9 mouse cellular contexts compared by ENCODE assay signal in genomic region chr1:84694688-84695474, GRCm38 (mm10). TPM values are rescaled to one million over a fixed set of nuclear protein-coding genes. Genes with fewer than 3 reads are reported as not detected.
A peak's percentile ranks its signal among the peaks of the same experiment; 100 is the strongest.
DNase-seq lines count a peak whose midpoint lies in the region; ATAC-seq and TF ChIP-seq lines count a peak whose summit lies in the region.
"Had no signal": no experiment of that assay in that cellular context is flagged by ENCODE, and none has a peak within 500 bp of the region (broad histone marks: within the 10 kb centered on the region; RNA-seq: fewer than 3 reads in every experiment).

No protein-coding gene starts in this region.

- no peaks in the 10 kb centered on the region for H3K36me3 ChIP-seq in megakaryocyte, embryonic 14.5 days (replicated peaks; ENCODE audit: low read length)
- no peaks in the 10 kb centered on the region; the same call in 1 of the 2 replicates for H3K36me3 ChIP-seq in hindbrain, embryonic 14.5 days (replicated peaks; ENCODE audit: control insufficient read depth, insufficient read depth)
- no peaks in the 10 kb centered on the region for H3K36me3 ChIP-seq in limb, embryonic 14.5 days (ENCODE audit: control insufficient read depth, insufficient read depth, low read length)

- WGBS in hindbrain, embryonic 14.5 days, result 2% methylated on average over 26 of the region's 26 CpGs
- 10% methylated on average over 26 of the region's 26 CpGs for WGBS in limb, embryonic 14.5 days

- H3K27ac ChIP-seq in cortical plate, adult 2 months (ENCODE audit: insufficient read depth, low read length), result peak overlapping the region; percentile 75
- peak overlapping the region; percentile 98 for H3K27ac ChIP-seq in hindbrain, embryonic 14.5 days
- H3K27ac ChIP-seq in limb, embryonic 14.5 days (replicated peaks; ENCODE audit: low read depth, low read length), result no peak overlapping the region

- peaks cover 27% of the 10 kb centered on the region for H3K27me3 ChIP-seq in megakaryocyte, embryonic 14.5 days (replicated peaks)
- H3K27me3 ChIP-seq in hindbrain, embryonic 14.5 days (ENCODE audit: control insufficient read depth, insufficient read depth, low read length), result no peaks in the 10 kb centered on the region
- peaks cover 29% of the 10 kb centered on the region for H3K27me3 ChIP-seq in limb, embryonic 14.5 days (ENCODE audit: control insufficient read depth, insufficient read depth, low read length)

- peak; percentile 72 for DNase-seq in hindbrain, embryonic 14.5 days (ENCODE audit: low spot score)
- DNase-seq in limb, embryonic 14.5 days (ENCODE audit: low spot score), result peak; percentile 64
- DNase-seq in right cerebral cortex, postnatal 10 days (ENCODE audit: low spot score in 2 of 2), result peak; percentile 80 to 83
- no peak for DNase-seq in urinary bladder, postnatal 10 days (ENCODE audit: low spot score)
- no peak for DNase-seq in thymus, postnatal 10 days (ENCODE audit: low spot score in 2 of 2)

- peak overlapping the region; percentile 94 for H3K9ac ChIP-seq in hindbrain, embryonic 14.5 days
- no peak overlapping the region; the same call in 1 of the 2 replicates for H3K9ac ChIP-seq in limb, embryonic 14.5 days (ENCODE audit: low read depth, low read length, severe bottlenecking)

- peak overlapping the region; percentile 80 for H3K4me2 ChIP-seq in hindbrain, embryonic 14.5 days (replicated peaks)
- H3K4me2 ChIP-seq in limb, embryonic 14.5 days (replicated peaks; ENCODE audit: low read depth, low read length, severe bottlenecking), result peak overlapping the region; percentile 81

- no peak for ATAC-seq in megakaryocyte, adult 5-6 weeks (ENCODE audit: poor library complexity, severe bottlenecking)
- peak; percentile 57 for ATAC-seq in hindbrain, embryonic 14.5 days (ENCODE audit: low FRiP score)
- ATAC-seq in limb, embryonic 14.5 days (ENCODE audit: low FRiP score, low read depth), result peak; percentile 49

- TF ChIP-seq POLR2A in cortical plate, adult 2 months (IDR thresholded peaks at IDR 0.05; ENCODE audit: extremely low read depth, insufficient read depth, low read length), result no peak
- TF ChIP-seq POLR2A in limb, embryonic 14.5 days (IDR thresholded peaks at IDR 0.05; ENCODE audit: borderline replicate concordance, extremely low read depth, insufficient read depth, insufficient read length), result no peak

- H3K4me3 ChIP-seq in megakaryocyte, embryonic 14.5 days (replicated peaks), result peak overlapping the region; percentile 59
- peak overlapping the region; percentile 74 for H3K4me3 ChIP-seq in cortical plate, adult 2 months (ENCODE audit: insufficient read depth, low read length)
- H3K4me3 ChIP-seq in hindbrain, embryonic 14.5 days (replicated peaks; ENCODE audit: low read length), result peak overlapping the region; percentile 80
- H3K4me3 ChIP-seq in limb, embryonic 14.5 days (replicated peaks; ENCODE audit: low read length), result peak overlapping the region; percentile 42

- H3K9me3 ChIP-seq in megakaryocyte, embryonic 14.5 days, result 0 out of 2 replicates have a peak, but pooled peaks cover 3% of the 10 kb centered on the region
- H3K9me3 ChIP-seq in hindbrain, embryonic 14.5 days (ENCODE audit: control insufficient read depth, low read length), result no peaks in the 10 kb centered on the region
- H3K9me3 ChIP-seq in limb, embryonic 14.5 days (ENCODE audit: control insufficient read depth, low read length), result no peaks in the 10 kb centered on the region

- no peak for TF ChIP-seq CTCF in cortical plate, adult 2 months (IDR thresholded peaks at IDR 0.05; ENCODE audit: extremely low read depth, insufficient read depth, low read length)

- H3K4me1 ChIP-seq in megakaryocyte, embryonic 14.5 days, result peaks cover 12% of the 10 kb centered on the region; the same call in 1 of the 2 replicates
- H3K4me1 ChIP-seq in cortical plate, adult 2 months (ENCODE audit: control insufficient read depth, insufficient read depth, low read length), result 0 out of 2 replicates have a peak, but pooled peaks cover 1% of the 10 kb centered on the region
- peaks cover 28% of the 10 kb centered on the region for H3K4me1 ChIP-seq in hindbrain, embryonic 14.5 days (replicated peaks; ENCODE audit: control insufficient read depth, insufficient read depth, low read length)
- H3K4me1 ChIP-seq in limb, embryonic 14.5 days (ENCODE audit: control insufficient read depth, insufficient read depth, low read length), result peaks cover 9% of the 10 kb centered on the region

RNA-seq across cellular contexts. Expression of gene Dner, which starts 1.1 kb away (rescaled TPM):
- polyA plus RNA-seq in megakaryocyte, embryonic 14.5 days (2012; ENCODE audit: insufficient read depth, low replicate concordance), result not detected in 2 replicates
- total RNA-seq in megakaryocyte, adult 5-6 weeks (2015), result 0.27 TPM in 1 of 2 replicates, not detected in the other
- total RNA-seq in megakaryocyte, adult 5-6 weeks (2017), result 0.04 and 0.18 TPM in 2 replicates
- 65.9 and 75.0 TPM in 2 replicates for polyA plus RNA-seq in cortical plate, adult 2 months (2012; rRNA removed)
- polyA plus RNA-seq in hindbrain, embryonic 14.5 days (2014; fragmentation: Nextera tagmentation; extraction: Ambion mirVana), result 301 and 318 TPM in 2 replicates
- polyA plus RNA-seq in limb, embryonic 14.5 days (2012; rRNA removed), result 5.9 and 7.5 TPM in 2 replicates
- 5.1 and 6.4 TPM in 2 replicates for polyA plus RNA-seq in limb, embryonic 14.5 days (2014; fragmentation: Nextera tagmentation; extraction: Ambion mirVana)
- total RNA-seq: common myeloid progenitor, adult 5-6 weeks had no signal

Comparison
In these comparisons a context has a peak if more than half of its experiments do, and no peak if none do; other contexts are left out.
1. DNase-seq: peak in hindbrain, embryonic 14.5 days (single experiment), limb, embryonic 14.5 days (single experiment) and right cerebral cortex, postnatal 10 days (2 of 2); none in urinary bladder, postnatal 10 days (single experiment) and thymus, postnatal 10 days (0 of 2).
2. Peak in every context shown above with its lines, with median percentiles within 50 percentile points of each other: H3K4me3 ChIP-seq.